Mouse (Mus musculus) forebrain, embryonic 13.5 days (tissue): ENCODE measurements around the gene Rlim. TPM values are rescaled to one million over a fixed set of nuclear protein-coding genes. Genes with fewer than 3 reads are reported as not detected.

ENCODE experiments used
- ATAC-seq: fragments of 200-750 bp; cut with Nextera tagmentation; 2 replicates; pipeline ENCODE4 v1.8.0; 2017
- H3K27ac ChIP-seq: fragments of 300-500 bp; sonication (generic); 2 replicates; pipeline ENCODE4 v1.5.1; 2015; ENCODE audit warnings: inconsistent platforms, mild to moderate bottlenecking, moderate library complexity
- H3K27me3 ChIP-seq: fragments of 300-500 bp; sonication (generic); 2 replicates; pipeline ENCODE4 v1.6.1; 2015; ENCODE audit warnings: mild to moderate bottlenecking, inconsistent platforms
- H3K36me3 ChIP-seq: fragments of 300-500 bp; sonication (generic); 2 replicates; pipeline ENCODE4 v1.6.1; 2015; ENCODE audit warnings: mild to moderate bottlenecking, inconsistent platforms; ENCODE audit not compliant: poor library complexity, severe bottlenecking
- H3K4me1 ChIP-seq: fragments of 300-500 bp; sonication (generic); 2 replicates; pipeline ENCODE4 v1.6.1; 2015; ENCODE audit warnings: inconsistent platforms
- H3K4me2 ChIP-seq: fragments of 300-500 bp; sonication (generic); 2 replicates; pipeline ENCODE4 v1.6.1; 2015; ENCODE audit warnings: inconsistent platforms, mild to moderate bottlenecking, moderate library complexity
- H3K4me3 ChIP-seq: fragments of 300-500 bp; sonication (generic); 2 replicates; pipeline ENCODE4 v1.5.1; 2015; ENCODE audit warnings: mild to moderate bottlenecking, inconsistent platforms
- H3K9ac ChIP-seq: fragments of 300-500 bp; sonication (generic); 2 replicates; pipeline ENCODE4 v1.6.1; 2015; ENCODE audit warnings: mild to moderate bottlenecking, inconsistent platforms
- H3K9me3 ChIP-seq: fragments of 300-500 bp; sonication (generic); replicated peaks from 2 replicates; pipeline ENCODE4 v1.6.1; 2016; ENCODE audit warnings: inconsistent platforms
- WGBS: fragments of 180-500 bp; shearing (Covaris S2); methylation state at CpG from one replicate; pipeline ENCODE4 v1.1.7; 2015; 5-methylcytosine and 5-hydroxymethylcytosine counted together
- polyA plus RNA-seq: library from polyadenylated mRNA; unstranded; fragments of >200 nt; fragmentation: Nextera tagmentation; extraction: Ambion mirVana; gene quantifications from 2 replicates; pipeline ENCODE4 v1.2.1, GENCODE M21; 2015

The Rlim gene
- polyA plus RNA-seq = 30.0 and 33.6 TPM in 2 replicates

- Histone ChIP-seq H3K27ac (peak within 1 kb of the TSS; percentile 93), H3K4me3 (peak within 1 kb of the TSS; percentile 72), H3K36me3 (peaks cover 4% of the 10 kb centered on the region; the same call in 1 of the 2 replicates), H3K9ac (peak within 1 kb of the TSS; percentile 81), H3K27me3 (peaks cover 19% of the 10 kb centered on the region), H3K9me3 (no peaks in the 10 kb centered on the region), H3K4me2 (peak within 1 kb of the TSS; percentile 62), H3K4me1 (peaks cover 3% of the 10 kb centered on the region; the same call in 1 of the 2 replicates)
- 18% methylated on average over 27 of the region's 27 CpGs for WGBS
- peak; percentile 100 for ATAC-seq
Measured at GRCm38 (mm10) chrX:103981169-103981689, at the start of gene Rlim. Gene Rlim, minus strand, starts transcription at chrX:103981284.

GRCm38 (mm10) chrX:104017196-104017595 lies 36.1 kb upstream of the Rlim start:
- H3K4me2 ChIP-seq = no peak overlapping the region

GRCm38 (mm10) chrX:104015048-104015447 lies 34.0 kb upstream of the Rlim start:
- Histone ChIP-seq H3K27me3 (peaks cover 11% of the 10 kb centered on the region; the same call in 1 of the 2 replicates), H3K4me2 (no peak overlapping the region), H3K9ac (no peak overlapping the region), H3K4me3 (no peak overlapping the region), H3K4me1 (no peaks in the 10 kb centered on the region), H3K9me3 (no peaks in the 10 kb centered on the region), H3K36me3 (no peaks in the 10 kb centered on the region), H3K27ac (no peak overlapping the region)
- 86% methylated on average over 4 of the region's 4 CpGs for WGBS
- no peak for ATAC-seq

More at GRCm38 (mm10) chrX:104017196-104017595, 36.1 kb upstream of the Rlim start:
- Histone ChIP-seq H3K4me3 (no peak overlapping the region), H3K9me3 (no peaks in the 10 kb centered on the region), H3K4me1 (no peaks in the 10 kb centered on the region), H3K27me3 (peaks cover 11% of the 10 kb centered on the region; the same call in 1 of the 2 replicates), H3K27ac (no peak overlapping the region), H3K36me3 (no peaks in the 10 kb centered on the region), H3K9ac (no peak overlapping the region)
- ATAC-seq = no peak
- WGBS = 67% methylated on average over 1 of the region's 1 CpGs

- Histone ChIP-seq H3K9me3 (no peaks in the 10 kb centered on the region), H3K9ac (no peak overlapping the region), H3K27ac (no peak overlapping the region), H3K27me3 (peaks cover 11% of the 10 kb centered on the region; the same call in 1 of the 2 replicates), H3K4me1 (no peaks in the 10 kb centered on the region), H3K4me3 (no peak overlapping the region), H3K36me3 (no peaks in the 10 kb centered on the region), H3K4me2 (no peak overlapping the region)
- 77% methylated on average over 4 of the region's 4 CpGs for WGBS
- ATAC-seq = no peak
Measured at GRCm38 (mm10) chrX:104013318-104013811, 32.3 kb upstream of the Rlim start.

- Histone ChIP-seq H3K4me3 (no peak overlapping the region), H3K27ac (no peak overlapping the region), H3K36me3 (no peaks in the 10 kb centered on the region), H3K9ac (no peak overlapping the region), H3K27me3 (peaks cover 22% of the 10 kb centered on the region; the same call in 1 of the 2 replicates), H3K4me2 (no peak overlapping the region), H3K9me3 (no peaks in the 10 kb centered on the region), H3K4me1 (no peaks in the 10 kb centered on the region)
- no peak for ATAC-seq
- WGBS = 83% methylated on average over 3 of the region's 3 CpGs
Measured at GRCm38 (mm10) chrX:103994741-103995140, 13.7 kb upstream of the Rlim start.

- Histone ChIP-seq H3K4me3 (no peak overlapping the region), H3K27ac (no peak overlapping the region), H3K27me3 (peaks cover 27% of the 10 kb centered on the region; the same call in 1 of the 2 replicates), H3K9me3 (no peaks in the 10 kb centered on the region), H3K4me2 (no peak overlapping the region), H3K9ac (no peak overlapping the region), H3K4me1 (no peaks in the 10 kb centered on the region), H3K36me3 (no peaks in the 10 kb centered on the region)
- ATAC-seq = no peak
- 77% methylated on average over 6 of the region's 6 CpGs for WGBS
Measured at GRCm38 (mm10) chrX:103993864-103994263, 12.8 kb upstream of the Rlim start.

- 34% methylated on average over 10 of the region's 10 CpGs for WGBS
- no peaks in the 10 kb centered on the region for H3K36me3 ChIP-seq
- no peak for ATAC-seq
- no peak overlapping the region for H3K4me2 ChIP-seq
- H3K4me1 ChIP-seq = no peaks in the 10 kb centered on the region
- H3K27ac ChIP-seq = no peak overlapping the region
- H3K27me3 ChIP-seq = peaks cover 32% of the 10 kb centered on the region
- H3K4me3 ChIP-seq = no peak overlapping the region
- H3K9ac ChIP-seq = no peak overlapping the region
- no peaks in the 10 kb centered on the region for H3K9me3 ChIP-seq
Measured at GRCm38 (mm10) chrX:103991702-103992101, 10.6 kb upstream of the Rlim start.

GRCm38 (mm10) chrX:103990392-103990791 lies 9.3 kb upstream of the Rlim start:
- peaks cover 35% of the 10 kb centered on the region for H3K27me3 ChIP-seq
- H3K9me3 ChIP-seq = no peaks in the 10 kb centered on the region
- no peak overlapping the region for H3K9ac ChIP-seq
- H3K27ac ChIP-seq = no peak overlapping the region
- no peaks in the 10 kb centered on the region for H3K36me3 ChIP-seq
- H3K4me3 ChIP-seq = no peak overlapping the region
- no peak for ATAC-seq
- 59% methylated on average over 2 of the region's 2 CpGs for whole genome bisulfite sequencing
- H3K4me2 ChIP-seq = no peak overlapping the region
- H3K4me1 ChIP-seq = no peaks in the 10 kb centered on the region

- 29% methylated on average over 12 of the region's 12 CpGs for WGBS
Measured at GRCm38 (mm10) chrX:103987215-103987964, 6.3 kb upstream of the Rlim start.

GRCm38 (mm10) chrX:103986159-103986558 lies 5.1 kb upstream of the Rlim start:
- no peak overlapping the region for H3K9ac ChIP-seq
- H3K36me3 ChIP-seq = no peaks in the 10 kb centered on the region
- 17% methylated on average over 6 of the region's 6 CpGs for WGBS
- no peak overlapping the region for H3K4me3 ChIP-seq
- no peak for ATAC-seq
- H3K9me3 ChIP-seq = no peaks in the 10 kb centered on the region
- no peak overlapping the region for H3K27ac ChIP-seq
- H3K4me1 ChIP-seq = no peaks in the 10 kb centered on the region
- H3K4me2 ChIP-seq = no peak overlapping the region
- H3K27me3 ChIP-seq = peaks cover 39% of the 10 kb centered on the region

More at GRCm38 (mm10) chrX:103987215-103987964, 6.3 kb upstream of the Rlim start:
- no peak for ATAC-seq
- H3K9me3 ChIP-seq = no peaks in the 10 kb centered on the region
- peaks cover 39% of the 10 kb centered on the region for H3K27me3 ChIP-seq
- no peaks in the 10 kb centered on the region for H3K36me3 ChIP-seq
- H3K4me3 ChIP-seq = no peak overlapping the region
- H3K4me1 ChIP-seq = no peaks in the 10 kb centered on the region
- no peak overlapping the region for H3K27ac ChIP-seq
- H3K9ac ChIP-seq = no peak overlapping the region
- no peak overlapping the region for H3K4me2 ChIP-seq

GRCm38 (mm10) chrX:103984992-103985391 lies 3.9 kb upstream of the Rlim start:
- WGBS = 26% methylated on average over 5 of the region's 5 CpGs
- no peaks in the 10 kb centered on the region for H3K36me3 ChIP-seq
- H3K9me3 ChIP-seq = no peaks in the 10 kb centered on the region
- no peaks in the 10 kb centered on the region for H3K4me1 ChIP-seq
- no peak for ATAC-seq
- no peak overlapping the region for H3K4me3 ChIP-seq
- no peak overlapping the region for H3K9ac ChIP-seq
- no peak overlapping the region for H3K4me2 ChIP-seq
- no peak overlapping the region for H3K27ac ChIP-seq
- H3K27me3 ChIP-seq = peaks cover 39% of the 10 kb centered on the region

GRCm38 (mm10) chrX:103981806-103982205 lies 722 bp upstream of the Rlim start:
- H3K9me3 ChIP-seq = no peaks in the 10 kb centered on the region
- peak overlapping the region; percentile 69; the same call in 1 of the 2 replicates for H3K27ac ChIP-seq
- WGBS = 83% methylated on average over 10 of the region's 10 CpGs
- no peak overlapping the region for H3K9ac ChIP-seq
- peaks cover 20% of the 10 kb centered on the region for H3K27me3 ChIP-seq
- peaks cover 3% of the 10 kb centered on the region; the same call in 1 of the 2 replicates for H3K4me1 ChIP-seq
- ATAC-seq = no peak
- H3K36me3 ChIP-seq = peaks cover 4% of the 10 kb centered on the region; the same call in 1 of the 2 replicates
- peak overlapping the region; percentile 72 for H3K4me3 ChIP-seq
- H3K4me2 ChIP-seq = peak overlapping the region; percentile 51
